Mouse (Mus musculus) splenic B cell, adult 2 months (primary cell): ENCODE results near the gene Psmc5.

Experiments
- DNase-seq: peaks from one replicate; pipeline ENCODE4 v3.0.0-alpha.2; 2011; ENCODE audit warnings: low read depth, low spot score
- H3K27me3 ChIP-seq: 2 replicates; pipeline ENCODE4 v1.6.1; 2012; ENCODE audit warnings: mild to moderate bottlenecking, low read length, moderate library complexity, mixed read lengths; ENCODE audit not compliant: control insufficient read depth, poor library complexity, insufficient read depth, severe bottlenecking
- H3K36me3 ChIP-seq: 2 replicates; pipeline ENCODE4 v1.6.1; 2012; ENCODE audit warnings: mild to moderate bottlenecking, low read length, moderate library complexity, mixed read lengths; ENCODE audit not compliant: control insufficient read depth, poor library complexity, insufficient read depth, severe bottlenecking

Psmc5 gene

DNA sequence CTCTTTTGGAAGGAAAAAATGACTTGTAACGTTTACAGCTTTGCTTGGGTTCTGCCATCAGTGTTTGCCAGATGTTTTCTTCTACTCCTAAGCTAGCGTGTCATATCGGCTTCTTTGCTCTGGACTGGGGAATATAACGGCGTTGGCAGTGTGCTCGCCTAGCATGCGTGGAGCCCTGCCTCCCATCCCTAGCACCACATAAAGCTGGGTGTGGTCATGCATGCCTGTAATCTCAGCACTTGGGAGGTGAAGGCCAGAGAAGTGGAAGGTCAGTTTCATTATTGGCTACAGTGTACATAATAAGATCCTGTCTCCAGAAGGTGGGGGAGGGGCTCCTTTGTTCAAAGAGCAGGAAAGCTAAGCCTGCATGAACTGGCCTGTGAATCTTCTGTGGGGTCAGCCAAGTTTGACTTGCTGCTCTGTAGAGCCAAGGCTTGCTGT, 19.0 kb downstream of the Psmc5 start:
- H3K27me3 ChIP-seq, result no peaks in the 10 kb centered on the region
- no peaks in the 10 kb centered on the region for H3K36me3 ChIP-seq
- no peak for DNase-seq

- H3K36me3 ChIP-seq, result no peaks in the 10 kb centered on the region
- H3K27me3 ChIP-seq, result no peaks in the 10 kb centered on the region
- DNase-seq, result peak; percentile 99
Observed at GRCm38 (mm10) chr11:106276454-106276853, 20.5 kb downstream of the Psmc5 start, which contains the start of gene Tcam1. Gene Tcam1, plus strand, starts transcription at chr11:106276672.

DNA sequence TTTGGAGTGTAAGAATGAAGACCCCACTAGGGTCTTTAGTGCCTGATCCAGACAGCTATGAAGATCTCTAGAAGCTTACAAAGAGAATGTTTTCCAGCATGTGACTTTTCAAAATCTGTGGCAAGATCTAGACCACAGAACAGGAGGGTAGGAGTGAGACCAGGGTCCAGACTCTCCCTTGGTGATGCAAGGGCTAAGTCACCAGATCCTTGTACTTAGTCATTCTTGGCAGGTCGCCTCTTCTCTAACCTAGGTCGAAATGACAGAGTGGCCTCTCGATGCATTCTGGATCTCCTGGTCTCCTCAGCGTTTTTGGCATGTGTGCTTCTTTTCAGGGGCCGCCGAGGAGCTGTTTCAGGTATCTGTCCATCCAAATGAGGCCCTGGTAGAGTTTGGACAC, 26.5 kb downstream of the Psmc5 start:
- no peaks in the 10 kb centered on the region for H3K27me3 ChIP-seq

DNA sequence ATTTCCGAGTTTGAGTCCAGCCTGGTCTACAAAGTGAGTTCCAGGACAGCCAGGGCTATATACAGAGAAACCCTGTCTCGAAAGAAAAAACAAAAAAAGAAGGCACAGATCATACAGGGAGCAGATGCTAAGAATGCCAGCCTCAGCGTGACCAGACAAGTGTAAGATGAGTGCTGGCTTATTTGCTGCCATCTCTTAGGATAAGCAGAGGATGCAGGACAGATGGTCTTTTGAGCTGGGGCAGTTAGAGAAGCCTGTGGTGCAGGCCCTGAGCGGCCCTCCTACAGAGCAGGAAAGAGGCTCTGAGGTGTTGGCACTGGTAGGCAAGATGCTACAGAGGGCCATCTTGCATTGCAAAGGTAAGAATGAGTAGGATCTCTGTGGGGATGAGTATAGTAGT, 27.4 kb downstream of the Psmc5 start:
- Histone ChIP-seq H3K27me3 (no peaks in the 10 kb centered on the region), H3K36me3 (no peaks in the 10 kb centered on the region)
- DNase-seq, result no peak

More for the DNA sequence above, 26.5 kb downstream of the Psmc5 start:
- no peak for DNase-seq
- no peaks in the 10 kb centered on the region for H3K36me3 ChIP-seq

GRCm38 (mm10) chr11:106284126-106284525, 28.2 kb downstream of the Psmc5 start:
- no peak for DNase-seq
- H3K36me3 ChIP-seq, result no peaks in the 10 kb centered on the region
- H3K27me3 ChIP-seq, result no peaks in the 10 kb centered on the region

DNA sequence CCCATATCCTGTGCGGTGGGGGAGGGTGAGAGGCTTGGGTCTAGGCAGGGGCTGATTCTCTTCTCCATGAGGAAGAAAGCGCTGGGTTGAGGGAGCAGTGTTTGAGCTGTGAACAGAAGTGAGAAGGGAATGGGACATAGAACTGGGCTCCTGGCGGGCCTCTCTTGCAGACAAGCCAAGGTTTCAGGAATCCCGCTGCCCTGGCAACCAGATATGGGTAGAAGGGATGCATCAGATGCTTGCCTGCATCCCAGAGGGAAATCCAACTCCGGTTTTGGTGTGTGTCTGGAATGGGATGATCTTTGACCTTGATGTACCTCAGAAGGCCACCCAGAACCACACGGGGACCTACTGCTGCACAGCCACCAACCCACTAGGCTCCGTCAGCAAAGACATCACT, 30.3 kb downstream of the Psmc5 start:
- Histone ChIP-seq H3K36me3 (no peaks in the 10 kb centered on the region), H3K27me3 (no peaks in the 10 kb centered on the region)
- no peak for DNase-seq

- H3K27me3 ChIP-seq, result no peaks in the 10 kb centered on the region
- DNase-seq, result no peak
- no peaks in the 10 kb centered on the region for H3K36me3 ChIP-seq
Observed at GRCm38 (mm10) chr11:106286987-106287386, 31.0 kb downstream of the Psmc5 start.

DNA sequence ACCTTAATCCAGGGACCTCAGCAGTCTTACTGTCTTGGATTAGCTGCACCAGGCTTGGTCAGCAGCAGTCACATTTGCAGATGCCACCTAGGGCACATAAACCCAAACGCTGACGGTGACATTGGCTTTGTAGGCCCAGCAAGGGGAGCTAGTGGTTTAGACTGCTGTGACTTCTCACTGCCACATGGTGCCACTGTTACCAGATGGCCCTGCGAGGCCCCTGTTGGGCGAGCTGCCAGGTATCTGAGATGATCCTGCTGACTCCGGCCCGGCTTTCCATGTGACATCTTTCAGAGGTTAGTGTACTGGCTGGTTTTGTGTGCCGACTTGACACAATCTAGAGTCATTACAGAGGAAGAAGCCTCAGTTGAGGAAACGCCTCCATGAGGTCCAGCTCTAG, 33.4 kb downstream of the Psmc5 start:
- DNase-seq, result peak; percentile 63
- H3K27me3 ChIP-seq, result no peaks in the 10 kb centered on the region
- H3K36me3 ChIP-seq, result no peaks in the 10 kb centered on the region

- H3K36me3 ChIP-seq, result no peaks in the 10 kb centered on the region
- H3K27me3 ChIP-seq, result no peaks in the 10 kb centered on the region
- DNase-seq, result no peak
Observed at GRCm38 (mm10) chr11:106290376-106290775, 34.4 kb downstream of the Psmc5 start.

- Histone ChIP-seq H3K36me3 (no peaks in the 10 kb centered on the region), H3K27me3 (no peaks in the 10 kb centered on the region)
- DNase-seq, result no peak
Observed at GRCm38 (mm10) chr11:106291861-106292260, 35.9 kb downstream of the Psmc5 start.

DNA sequence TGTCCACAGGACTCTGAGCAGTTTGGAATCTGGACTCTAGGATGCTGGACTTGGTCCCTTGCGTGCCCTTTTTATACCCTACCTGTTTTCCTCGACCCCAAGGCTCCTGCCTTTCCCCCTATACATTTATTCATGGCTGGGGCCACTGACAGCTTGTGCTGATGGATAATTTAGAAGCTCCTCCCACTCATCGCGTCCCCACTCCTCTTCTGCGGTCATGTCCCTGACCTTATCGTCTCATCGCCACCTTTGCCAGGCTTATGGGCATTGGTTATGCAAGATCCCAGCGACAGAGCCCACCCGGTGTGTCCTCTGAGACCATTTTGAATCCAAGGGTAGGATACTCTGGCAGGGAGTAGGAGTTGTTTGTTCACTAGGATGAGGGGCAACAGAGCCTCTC, 45.8 kb downstream of the Psmc5 start, which contains the start of gene Gh:
Gene Gh (minus strand): TSS at position 101 of the 400 bp plus-strand sequence.
- no peaks in the 10 kb centered on the region for H3K27me3 ChIP-seq
- no peak for DNase-seq
- no peaks in the 10 kb centered on the region for H3K36me3 ChIP-seq

GRCm38 (mm10) chr11:106302634-106303033, 46.7 kb downstream of the Psmc5 start:
- Histone ChIP-seq H3K27me3 (no peaks in the 10 kb centered on the region), H3K36me3 (no peaks in the 10 kb centered on the region)
- DNase-seq, result peak; percentile 92

- Histone ChIP-seq H3K36me3 (no peaks in the 10 kb centered on the region; the same call in 1 of the 2 replicates), H3K27me3 (no peaks in the 10 kb centered on the region)
- peak; percentile 87 for DNase-seq
Observed at GRCm38 (mm10) chr11:106305348-106306064, 49.6 kb downstream of the Psmc5 start.

- Histone ChIP-seq H3K36me3 (peaks cover 2% of the 10 kb centered on the region), H3K27me3 (no peaks in the 10 kb centered on the region)
- DNase-seq, result no peak
Observed at GRCm38 (mm10) chr11:106306065-106306385, 50.1 kb downstream of the Psmc5 start.

DNA sequence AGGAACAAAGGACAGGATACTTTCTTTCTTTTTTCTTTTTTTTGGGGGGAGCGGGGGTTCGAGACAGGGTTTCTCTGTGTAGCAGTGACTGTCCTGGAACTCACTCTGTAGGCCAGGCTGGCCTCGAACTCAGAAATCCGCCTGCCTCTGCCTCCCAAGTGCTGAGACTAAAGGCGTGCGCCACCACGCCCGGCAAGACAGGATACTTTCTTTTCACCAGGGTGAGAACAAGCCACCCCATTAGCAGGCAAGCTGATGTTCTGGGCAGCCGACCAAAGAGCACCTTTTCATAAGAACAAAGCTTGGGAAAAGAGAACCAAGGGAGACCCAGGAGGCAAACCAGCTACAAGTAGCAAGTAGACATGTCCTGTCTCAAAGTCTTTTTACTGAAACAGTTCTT, 50.8 kb downstream of the Psmc5 start:
- no peaks in the 10 kb centered on the region for H3K27me3 ChIP-seq
- DNase-seq, result peak; percentile 33
- peaks cover 9% of the 10 kb centered on the region for H3K36me3 ChIP-seq

GRCm38 (mm10) chr11:106307432-106307831, 51.5 kb downstream of the Psmc5 start:
- no peak for DNase-seq
- H3K27me3 ChIP-seq, result no peaks in the 10 kb centered on the region
- H3K36me3 ChIP-seq, result peaks cover 16% of the 10 kb centered on the region
